Mouse (Mus musculus): ENCODE data around the gene Gm19345. TPM values are rescaled to one million over a fixed set of nuclear protein-coding genes. Genes with fewer than 3 reads are reported as not detected.

The Gm19345 gene
- polyA plus RNA-seq (2015; fragmentation: Nextera tagmentation; extraction: Ambion mirVana) = 5.2 and 6.6 TPM in 2 replicates

DNA sequence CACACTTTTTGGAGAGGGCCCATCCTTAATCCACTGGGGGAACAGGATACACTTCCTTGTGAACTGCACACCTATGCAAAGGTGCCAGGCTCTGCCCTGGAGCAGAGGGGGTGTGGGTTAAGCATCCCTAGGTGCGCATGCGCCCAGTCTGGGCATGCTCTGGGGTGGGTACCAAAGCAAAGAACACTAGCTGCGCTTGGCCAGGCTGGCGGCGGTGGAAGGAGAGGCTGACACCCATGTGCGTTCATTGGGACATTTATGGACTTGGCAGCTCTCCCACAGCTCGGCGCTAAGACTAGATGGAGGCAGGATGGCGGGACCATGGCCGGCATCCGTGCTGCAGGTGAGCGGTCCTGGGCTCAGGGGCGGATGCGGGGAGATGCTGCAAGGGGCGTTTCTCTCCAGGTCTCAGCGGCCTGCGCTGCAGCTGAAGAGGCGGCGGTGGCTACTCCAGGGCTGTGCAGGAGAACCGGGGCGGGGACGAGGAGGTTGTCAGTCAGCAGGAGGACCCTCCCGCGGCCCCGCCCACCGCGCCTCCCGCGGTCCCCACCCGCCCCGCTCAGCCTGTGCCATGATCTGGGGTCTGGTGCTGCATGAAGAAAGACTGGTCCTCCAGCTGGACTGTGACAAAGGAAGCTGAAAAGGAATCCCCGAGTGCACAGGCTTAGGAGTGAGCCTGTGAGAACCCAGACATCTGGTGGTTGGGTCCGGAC, at the start of gene Gm19345:
TSS of gene Gm19345 (plus strand) at position 146 of the 713 bp plus-strand sequence.
- Histone ChIP-seq H3K4me1 (replicated peaks) (peaks cover 6% of the 10 kb centered on the region; the same call in 1 of the 2 replicates), H3K27me3 (peaks cover 31% of the 10 kb centered on the region), H3K27ac (replicated peaks) (no peak within 1 kb of the TSS), H3K9ac (peak within 1 kb of the TSS; percentile 68), H3K36me3 (no peaks in the 10 kb centered on the region), H3K4me3 (peak within 1 kb of the TSS; percentile 33), H3K4me2 (peak within 1 kb of the TSS; percentile 50), H3K9me3 (no peaks in the 10 kb centered on the region)
- 4% methylated on average over 33 of the region's 33 CpGs for WGBS
- peak; percentile 86 for ATAC-seq (ENCODE audit: low read depth)

- H3K4me2 ChIP-seq = no peak overlapping the region
- 24% methylated on average over 7 of the region's 7 CpGs for WGBS
- H3K27me3 ChIP-seq = 0 out of 2 replicates have a peak, but pooled peaks cover 6% of the 10 kb centered on the region
- no peaks in the 10 kb centered on the region for H3K9me3 ChIP-seq
- ATAC-seq (ENCODE audit: low read depth) = peak; percentile 45; the same call in 1 of the 2 replicates
- no peak overlapping the region for H3K27ac ChIP-seq (replicated peaks)
- H3K9ac ChIP-seq = no peak overlapping the region
- H3K4me1 ChIP-seq (replicated peaks) = no peaks in the 10 kb centered on the region
- no peak overlapping the region for H3K4me3 ChIP-seq
- no peaks in the 10 kb centered on the region for H3K36me3 ChIP-seq
Measured at GRCm38 (mm10) chr7:19802995-19803394, 48.8 kb upstream of the Gm19345 start.

GRCm38 (mm10) chr7:19806356-19806969, 45.3 kb upstream of the Gm19345 start:
- Histone ChIP-seq H3K27ac (replicated peaks) (no peak overlapping the region), H3K27me3 (peaks cover 41% of the 10 kb centered on the region), H3K4me1 (replicated peaks) (peaks cover 16% of the 10 kb centered on the region), H3K9me3 (no peaks in the 10 kb centered on the region), H3K36me3 (no peaks in the 10 kb centered on the region), H3K4me2 (no peak overlapping the region), H3K4me3 (no peak overlapping the region), H3K9ac (no peak overlapping the region)
- 87% methylated on average over 8 of the region's 8 CpGs for WGBS
- ATAC-seq (ENCODE audit: low read depth) = no peak

DNA sequence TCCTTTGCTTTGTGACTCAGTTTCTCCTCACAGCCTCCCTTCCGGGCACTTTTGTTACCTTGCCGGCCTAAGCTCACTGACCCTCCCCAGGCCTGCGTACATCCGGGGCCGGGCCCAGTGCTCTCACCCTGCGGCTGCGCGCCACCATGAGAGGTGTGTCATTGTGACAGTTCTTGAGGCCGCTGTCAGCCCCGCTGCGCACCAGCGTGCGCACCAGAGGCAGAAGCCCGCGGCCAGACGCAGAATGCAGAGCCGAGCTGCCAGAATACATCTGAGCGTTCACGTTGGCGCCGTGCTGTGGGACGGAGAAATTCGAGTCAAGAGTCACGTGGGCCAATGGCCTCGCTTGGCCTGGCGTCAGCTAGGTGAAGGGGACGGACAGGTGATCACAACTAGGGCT, 42.4 kb upstream of the Gm19345 start:
- no peak overlapping the region for H3K27ac ChIP-seq (replicated peaks)
- peaks cover 17% of the 10 kb centered on the region for H3K4me1 ChIP-seq (replicated peaks)
- H3K9ac ChIP-seq = peak overlapping the region; percentile 53; the same call in 1 of the 2 replicates
- peak; percentile 34 for ATAC-seq (ENCODE audit: low read depth)
- peak overlapping the region; percentile 25 for H3K4me3 ChIP-seq
- 4% methylated on average over 27 of the region's 27 CpGs for WGBS
- H3K36me3 ChIP-seq = no peaks in the 10 kb centered on the region
- peak overlapping the region; percentile 48 for H3K4me2 ChIP-seq
- H3K27me3 ChIP-seq = peaks cover 63% of the 10 kb centered on the region
- H3K9me3 ChIP-seq = no peaks in the 10 kb centered on the region

- ATAC-seq (ENCODE audit: low read depth) = peak; percentile 33; the same call in 1 of the 2 replicates
- peaks cover 75% of the 10 kb centered on the region for H3K27me3 ChIP-seq
- no peak overlapping the region for H3K27ac ChIP-seq (replicated peaks)
- H3K4me2 ChIP-seq = peak overlapping the region; percentile 44
- no peaks in the 10 kb centered on the region for H3K9me3 ChIP-seq
- no peak overlapping the region for H3K9ac ChIP-seq
- WGBS = 5% methylated on average over 22 of the region's 22 CpGs
- H3K4me1 ChIP-seq (replicated peaks) = peaks cover 22% of the 10 kb centered on the region
- H3K4me3 ChIP-seq = peak overlapping the region; percentile 16
- no peaks in the 10 kb centered on the region for H3K36me3 ChIP-seq
Measured at GRCm38 (mm10) chr7:19811114-19811513, 40.7 kb upstream of the Gm19345 start.

GRCm38 (mm10) chr7:19813161-19813560, 38.6 kb upstream of the Gm19345 start:
- H3K36me3 ChIP-seq = no peaks in the 10 kb centered on the region
- H3K4me3 ChIP-seq = no peak overlapping the region
- no peak overlapping the region for H3K27ac ChIP-seq (replicated peaks)
- no peak overlapping the region for H3K4me2 ChIP-seq
- no peak for ATAC-seq (ENCODE audit: low read depth)
- H3K9ac ChIP-seq = no peak overlapping the region
- peaks cover 41% of the 10 kb centered on the region for H3K4me1 ChIP-seq (replicated peaks)
- H3K9me3 ChIP-seq = no peaks in the 10 kb centered on the region
- 85% methylated on average over 4 of the region's 4 CpGs for WGBS
- H3K27me3 ChIP-seq = peaks cover 92% of the 10 kb centered on the region

DNA sequence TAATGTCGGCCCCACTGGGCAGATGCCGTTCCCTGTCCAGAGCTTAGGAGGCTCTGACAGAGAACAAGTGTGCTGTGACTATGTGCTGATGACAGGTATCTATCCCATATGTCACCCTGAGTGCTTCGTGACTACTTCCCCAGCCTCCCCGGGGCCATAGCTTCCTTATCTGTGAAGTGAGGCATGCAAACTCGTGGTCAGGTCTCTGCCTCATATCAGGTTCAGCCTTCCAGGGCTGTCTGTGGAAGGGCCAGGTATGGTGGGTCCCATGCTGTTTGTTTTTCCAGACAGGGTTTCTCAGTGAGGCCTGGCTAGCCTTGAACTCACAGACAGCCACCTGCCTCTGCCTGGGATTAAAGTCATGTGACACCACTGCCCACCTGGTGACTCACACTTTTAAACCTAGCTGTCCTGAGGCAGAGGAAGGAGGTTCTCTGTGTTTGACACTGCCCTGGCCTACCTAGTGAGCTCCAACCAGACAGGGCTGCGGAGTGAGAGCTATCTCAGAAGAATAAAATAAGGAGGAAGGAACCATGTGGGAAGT, 38.2 kb upstream of the Gm19345 start:
- Histone ChIP-seq H3K9me3 (no peaks in the 10 kb centered on the region), H3K4me2 (no peak overlapping the region), H3K4me1 (replicated peaks) (peaks cover 41% of the 10 kb centered on the region), H3K9ac (no peak overlapping the region), H3K36me3 (no peaks in the 10 kb centered on the region), H3K4me3 (no peak overlapping the region), H3K27me3 (peaks cover 92% of the 10 kb centered on the region), H3K27ac (replicated peaks) (no peak overlapping the region)
- 86% methylated on average over 6 of the region's 6 CpGs for WGBS
- no peak for ATAC-seq (ENCODE audit: low read depth)

DNA sequence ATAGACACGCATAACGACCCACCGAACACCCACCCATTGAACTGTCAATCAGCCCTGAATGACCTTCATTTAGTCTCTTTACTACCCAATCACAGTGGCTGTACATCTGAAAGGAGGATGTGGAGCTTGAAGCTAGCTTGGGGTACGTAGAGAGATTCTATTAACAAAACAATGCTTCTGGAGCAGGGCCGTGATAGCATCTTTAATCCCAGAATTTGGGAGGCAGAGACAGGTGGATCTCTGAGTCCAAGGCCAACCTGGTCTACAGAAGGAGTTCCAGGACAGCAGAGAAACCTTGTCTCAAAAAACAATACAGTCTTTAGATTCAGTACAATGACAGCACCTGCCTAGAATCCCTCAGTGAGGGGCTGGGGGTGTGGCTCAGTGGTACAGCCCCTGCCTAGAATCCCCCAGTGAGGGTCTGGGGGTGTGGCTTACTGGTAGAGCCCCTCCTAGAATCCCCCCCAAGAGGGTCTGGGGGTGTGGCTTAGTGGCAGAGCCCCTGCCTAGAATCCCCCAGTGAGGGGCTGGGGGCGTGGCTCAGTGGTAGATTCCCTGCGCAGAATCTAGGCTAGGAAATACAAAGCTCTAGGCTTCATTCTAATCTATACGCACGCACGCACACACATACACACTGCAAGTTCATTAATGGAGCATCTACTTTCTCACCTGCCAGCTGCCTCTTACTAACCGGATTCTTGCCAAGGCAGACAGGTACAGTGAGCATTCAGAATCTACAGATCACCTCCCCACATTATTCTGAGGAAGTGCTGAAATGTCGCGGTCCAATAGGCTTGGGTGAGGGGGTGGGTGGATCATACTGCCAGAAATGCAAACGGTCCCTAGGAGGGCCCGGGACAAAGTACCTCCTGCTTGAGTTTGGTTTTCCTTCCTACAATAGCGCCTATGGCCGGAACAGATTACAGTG, 36.2 kb upstream of the Gm19345 start:
- Histone ChIP-seq H3K4me2 (peak overlapping the region; percentile 57), H3K9me3 (no peaks in the 10 kb centered on the region), H3K27me3 (peaks cover 82% of the 10 kb centered on the region), H3K27ac (replicated peaks) (no peak overlapping the region), H3K9ac (peak overlapping the region; percentile 57), H3K36me3 (no peaks in the 10 kb centered on the region), H3K4me3 (peak overlapping the region; percentile 34), H3K4me1 (replicated peaks) (peaks cover 31% of the 10 kb centered on the region)
- 27% methylated on average over 17 of the region's 17 CpGs for WGBS
- peak; percentile 38 for ATAC-seq (ENCODE audit: low read depth)

- Histone ChIP-seq H3K36me3 (no peaks in the 10 kb centered on the region), H3K9ac (peak overlapping the region; percentile 57), H3K27me3 (peaks cover 82% of the 10 kb centered on the region), H3K4me1 (replicated peaks) (peaks cover 26% of the 10 kb centered on the region), H3K27ac (replicated peaks) (no peak overlapping the region), H3K4me3 (peak overlapping the region; percentile 34), H3K4me2 (peak overlapping the region; percentile 57), H3K9me3 (no peaks in the 10 kb centered on the region)
- peak; percentile 62 for ATAC-seq (ENCODE audit: low read depth)
- 1% methylated on average over 28 of the region's 28 CpGs for WGBS
Measured at GRCm38 (mm10) chr7:19816224-19816771, 35.5 kb upstream of the Gm19345 start.

DNA sequence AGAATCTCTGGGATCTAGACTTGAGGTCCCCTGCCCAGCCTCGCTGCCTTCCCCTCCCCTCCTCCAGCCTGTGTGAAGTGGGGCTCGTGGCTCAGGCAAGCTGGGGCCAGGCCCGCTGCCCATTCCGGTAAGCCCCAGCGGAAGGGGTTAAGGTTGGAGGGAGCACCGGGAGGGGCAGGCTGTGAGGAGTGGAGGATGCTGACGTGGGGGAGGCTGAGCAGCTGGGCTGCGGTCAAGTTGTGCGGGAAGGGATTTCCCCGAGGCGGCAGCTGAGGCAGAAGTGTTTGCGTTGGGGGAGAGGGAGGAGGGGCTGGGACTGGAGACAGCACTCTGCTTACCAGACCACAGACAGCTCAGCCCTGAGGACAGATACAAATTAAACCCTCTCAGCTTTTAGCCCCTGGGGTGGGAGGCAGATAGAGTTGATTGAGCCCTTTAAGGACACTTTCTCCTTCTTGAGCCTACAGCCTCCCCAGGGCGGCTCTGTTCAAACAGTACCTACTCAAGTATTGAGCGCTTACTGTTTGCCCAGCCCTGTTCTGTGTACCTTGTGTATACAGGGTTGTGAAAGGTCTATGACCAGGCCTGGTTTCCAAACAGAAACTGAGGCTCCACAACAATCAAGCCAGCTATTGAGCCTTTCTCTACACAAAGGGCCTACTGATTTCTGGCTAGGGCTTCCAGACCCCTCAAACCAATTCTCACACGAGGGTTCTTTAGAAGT, 34.3 kb upstream of the Gm19345 start:
- Histone ChIP-seq H3K9me3 (no peaks in the 10 kb centered on the region), H3K9ac (peak overlapping the region; percentile 55), H3K4me3 (peak overlapping the region; percentile 34; the same call in 1 of the 2 replicates), H3K36me3 (no peaks in the 10 kb centered on the region), H3K4me2 (peak overlapping the region; percentile 57), H3K4me1 (replicated peaks) (peaks cover 30% of the 10 kb centered on the region), H3K27ac (replicated peaks) (peak overlapping the region; percentile 28; the same call in 1 of the 2 replicates), H3K27me3 (peaks cover 82% of the 10 kb centered on the region)
- ATAC-seq (ENCODE audit: low read depth) = peak; percentile 34
- WGBS = 7% methylated on average over 15 of the region's 15 CpGs

DNA sequence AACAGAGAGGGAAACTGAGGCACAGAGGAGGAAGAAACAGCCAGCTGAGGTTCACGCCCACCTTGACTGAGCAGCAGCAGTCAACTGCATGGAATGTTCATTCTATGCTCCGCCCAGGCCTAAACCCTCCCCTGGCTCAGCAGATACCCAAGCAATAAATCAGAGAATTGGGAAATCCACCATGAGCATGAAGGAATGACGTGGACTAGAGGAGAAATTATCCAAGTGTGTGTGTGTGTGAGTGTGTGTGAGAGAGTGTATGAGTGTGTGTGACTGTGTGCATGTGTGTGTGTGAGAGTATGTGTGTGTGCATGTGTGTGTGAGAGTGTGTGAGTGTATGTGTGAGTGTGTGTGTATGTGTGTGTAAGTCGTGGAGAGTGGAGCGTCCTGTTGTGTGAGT, 33.4 kb upstream of the Gm19345 start:
- 71% methylated on average over 5 of the region's 5 CpGs for WGBS
- Histone ChIP-seq H3K36me3 (no peaks in the 10 kb centered on the region), H3K9ac (no peak overlapping the region), H3K4me3 (no peak overlapping the region), H3K9me3 (no peaks in the 10 kb centered on the region), H3K27ac (replicated peaks) (no peak overlapping the region), H3K4me2 (no peak overlapping the region), H3K27me3 (peaks cover 82% of the 10 kb centered on the region), H3K4me1 (replicated peaks) (peaks cover 36% of the 10 kb centered on the region)
- ATAC-seq (ENCODE audit: low read depth) = no peak

Data from neural tube, embryonic 13.5 days (tissue).